Mouse (Mus musculus): ENCODE data around the gene Nubp1.

DNA sequence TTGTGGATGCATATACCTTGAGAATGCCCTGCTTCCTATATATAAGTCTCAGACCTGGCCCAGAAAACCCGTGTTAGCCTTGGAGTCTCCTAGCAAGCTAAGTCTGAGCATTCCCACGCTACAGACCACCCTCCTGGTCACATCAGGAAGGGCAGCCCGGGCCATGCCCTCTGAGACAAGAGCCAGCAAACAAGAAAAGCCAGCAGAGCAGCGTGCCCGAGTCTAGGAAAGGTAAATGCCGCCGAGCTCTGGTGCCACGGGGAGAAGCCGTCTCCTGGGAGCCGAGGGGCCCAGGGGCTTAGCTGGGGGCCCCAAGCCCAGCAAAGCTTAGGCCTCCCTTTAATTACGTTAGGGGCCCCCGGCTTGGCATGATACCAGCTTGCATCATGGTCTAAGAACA, 26.5 kb upstream of the Nubp1 start:
- no peak for TF ChIP-seq CTCF (IDR thresholded peaks at IDR 0.05; ENCODE audit: low read depth)
- TF ChIP-seq EP300 (IDR thresholded peaks at IDR 0.05; ENCODE audit: low read depth): no peak

All from liver, embryonic 14.5 days (tissue).